Comparison of ENCODE assay signal across 8 mouse cellular contexts in the genomic region with DNA sequence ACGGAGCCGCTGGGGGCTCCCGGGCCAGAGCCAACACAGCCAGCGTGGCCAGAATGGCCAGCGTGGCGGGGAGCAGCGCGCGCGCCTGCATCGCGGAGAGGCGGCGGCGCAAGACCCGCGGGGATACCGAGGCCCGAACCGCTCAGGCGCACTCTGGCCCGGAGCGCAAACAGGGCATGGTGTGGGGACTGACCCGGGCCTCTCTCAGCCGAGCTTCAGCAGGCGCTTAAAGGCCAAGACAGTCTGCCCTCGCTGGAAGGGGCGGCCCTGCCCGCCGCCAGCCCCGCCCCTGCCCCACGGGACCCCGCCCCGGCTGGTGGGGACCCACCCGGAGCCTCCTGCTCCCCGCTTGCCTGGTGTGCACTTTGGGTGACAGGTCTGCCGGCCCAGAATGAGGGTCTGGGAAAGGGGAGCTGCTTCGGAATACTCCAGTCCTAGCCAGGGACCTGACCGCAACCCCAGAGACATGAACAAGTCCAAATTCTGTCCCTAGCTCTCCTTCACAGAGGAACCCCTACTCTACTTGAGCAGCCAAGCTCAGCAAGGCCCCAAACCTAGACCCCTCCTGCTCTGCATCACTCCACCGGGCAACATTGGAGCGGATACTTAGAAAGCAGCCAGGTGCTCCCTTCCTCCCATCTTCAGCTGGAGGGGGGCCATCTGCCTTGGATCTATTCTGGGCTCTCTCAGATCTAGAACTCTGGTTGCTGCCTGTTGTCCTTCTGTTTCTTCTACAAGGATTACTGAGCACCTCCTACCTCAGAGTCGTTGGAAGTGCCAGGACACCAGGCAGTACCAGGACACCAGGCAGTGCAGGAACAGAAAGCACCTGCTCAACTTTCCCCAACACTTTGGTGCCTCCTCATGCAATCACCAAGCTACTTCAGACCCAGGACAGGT. TPM values are rescaled to one million over a fixed set of nuclear protein-coding genes. Genes with fewer than 3 reads are reported as not detected.
A peak's percentile ranks its signal among the peaks of the same experiment; 100 is the strongest.
DNase-seq lines count a peak whose midpoint lies in the region; ATAC-seq and TF ChIP-seq lines count a peak whose summit lies in the region.

TSS of gene Htra3 (minus strand) at position 527 of the 900 bp plus-strand sequence.

- peak within 1 kb of the TSS; percentile 22 for H3K4me3 ChIP-seq in liver, adult 2 months (ENCODE audit: insufficient read depth, low read depth, low read length)
- peak within 1 kb of the TSS; percentile 53 for H3K4me3 ChIP-seq in embryonic facial prominence, embryonic 12.5 days
- peak within 1 kb of the TSS; percentile 45 for H3K4me3 ChIP-seq in heart, embryonic 11.5 days (ENCODE audit: low read depth, low read length)
- H3K4me3 ChIP-seq in midbrain, embryonic 14.5 days (replicated peaks; ENCODE audit: low read depth, low read length): peak within 1 kb of the TSS; percentile 31

- intact Hi-C loops in left cerebral cortex, postnatal 4 days (cut with DNase I): loop anchor here (5.0 kb wide), 1 partner anchor 82 kb away; no protein-coding TSS in a partner anchor

- H3K9ac ChIP-seq in liver, adult 2 months (ENCODE audit: low read depth, low read length): peak within 1 kb of the TSS; percentile 52
- H3K9ac ChIP-seq in embryonic facial prominence, embryonic 12.5 days: peak within 1 kb of the TSS; percentile 46
- H3K9ac ChIP-seq in heart, embryonic 11.5 days (ENCODE audit: low read depth, low read length): peak within 1 kb of the TSS; percentile 60
- no peak within 1 kb of the TSS; the same call in 1 of the 2 replicates for H3K9ac ChIP-seq in midbrain, embryonic 14.5 days (replicated peaks; ENCODE audit: low read length)

- DNase-seq in liver, adult 2 months (ENCODE audit: extremely low read depth, low read depth, low spot score): no peak
- DNase-seq in liver: no peak
- no peak for DNase-seq in left cerebral cortex, postnatal 4 days
- no peak for DNase-seq in midbrain, embryonic 14.5 days
- no peak for DNase-seq in cerebellum, adult 9-11 months

- WGBS in liver, adult 2 months: 13% methylated on average over 42 of the region's 42 CpGs
- 10% methylated on average over 42 of the region's 42 CpGs for WGBS in embryonic facial prominence, embryonic 12.5 days
- WGBS in heart, embryonic 11.5 days (ENCODE audit: insufficient replicate concordance): 10% methylated on average over 38 of the region's 42 CpGs
- 8% methylated on average over 42 of the region's 42 CpGs for WGBS in midbrain, embryonic 14.5 days

- H3K4me1 ChIP-seq in liver, adult 2 months (ENCODE audit: control insufficient read depth, insufficient read depth, low read length): peaks cover 1% of the 10 kb centered on the region
- peaks cover 6% of the 10 kb centered on the region for H3K4me1 ChIP-seq in embryonic facial prominence, embryonic 12.5 days
- H3K4me1 ChIP-seq in heart, embryonic 11.5 days (ENCODE audit: control insufficient read depth, insufficient read depth, low read length): peaks cover 12% of the 10 kb centered on the region
- no peaks in the 10 kb centered on the region for H3K4me1 ChIP-seq in midbrain, embryonic 14.5 days (ENCODE audit: control insufficient read depth, insufficient read depth, low read length)

- peaks cover 4% of the 10 kb centered on the region; the same call in 1 of the 2 replicates for H3K27me3 ChIP-seq in liver, adult 2 months (ENCODE audit: control insufficient read depth, insufficient read depth, low read length)
- peaks cover 50% of the 10 kb centered on the region for H3K27me3 ChIP-seq in embryonic facial prominence, embryonic 12.5 days
- H3K27me3 ChIP-seq in heart, embryonic 11.5 days (ENCODE audit: control insufficient read depth, insufficient read depth, low read length): peaks cover 56% of the 10 kb centered on the region
- peaks cover 21% of the 10 kb centered on the region for H3K27me3 ChIP-seq in midbrain, embryonic 14.5 days (ENCODE audit: control insufficient read depth, insufficient read depth, low read length)

- no peak for TF ChIP-seq POLR2A in liver, adult 2 months (IDR thresholded peaks at IDR 0.05; ENCODE audit: extremely low read depth, insufficient read depth, low read length)

- H3K36me3 ChIP-seq in liver, adult 2 months (ENCODE audit: control insufficient read depth, insufficient read depth, low read length): no peaks in the 10 kb centered on the region
- H3K36me3 ChIP-seq in embryonic facial prominence, embryonic 12.5 days: no peaks in the 10 kb centered on the region
- H3K36me3 ChIP-seq in heart, embryonic 11.5 days (ENCODE audit: control insufficient read depth, insufficient read depth, low read length): no peaks in the 10 kb centered on the region
- H3K36me3 ChIP-seq in midbrain, embryonic 14.5 days (ENCODE audit: control insufficient read depth, insufficient read depth, low read length): no peaks in the 10 kb centered on the region

- no peak within 1 kb of the TSS for H3K27ac ChIP-seq in liver, adult 2 months (replicated peaks; ENCODE audit: insufficient read depth, low read depth, low read length)
- no peak within 1 kb of the TSS for H3K27ac ChIP-seq in embryonic facial prominence, embryonic 12.5 days
- no peak within 1 kb of the TSS for H3K27ac ChIP-seq in heart, embryonic 11.5 days (ENCODE audit: low read depth, low read length)
- no peak within 1 kb of the TSS for H3K27ac ChIP-seq in midbrain, embryonic 14.5 days (replicated peaks; ENCODE audit: low read depth, low read length)

- H3K9me3 ChIP-seq in embryonic facial prominence, embryonic 12.5 days: no peaks in the 10 kb centered on the region
- no peaks in the 10 kb centered on the region for H3K9me3 ChIP-seq in heart, embryonic 11.5 days (replicated peaks; ENCODE audit: control insufficient read depth, low read length)
- H3K9me3 ChIP-seq in midbrain, embryonic 14.5 days (ENCODE audit: control insufficient read depth, low read length): no peaks in the 10 kb centered on the region

- ATAC-seq in embryonic facial prominence, embryonic 12.5 days (ENCODE audit: insufficient number of reproducible peaks, insufficient read depth, low FRiP score, low TSS enrichment): no peak
- ATAC-seq in heart, embryonic 11.5 days (replicated peaks; ENCODE audit: insufficient number of reproducible peaks, low FRiP score, low TSS enrichment): no peak
- ATAC-seq in midbrain, embryonic 14.5 days (ENCODE audit: low FRiP score, low TSS enrichment): no peak
- no peak for ATAC-seq in megakaryocyte-erythroid progenitor cell, adult 5-6 weeks (replicated peaks; ENCODE audit: low FRiP score, low TSS enrichment, poor library complexity, severe bottlenecking)

- no peak for TF ChIP-seq CTCF in liver, adult 2 months (IDR thresholded peaks at IDR 0.05; ENCODE audit: low read depth, low read length)

- H3K79me2 ChIP-seq in liver, adult 2 months (ENCODE audit: control insufficient read depth, insufficient read depth, low read length): no peaks in the 10 kb centered on the region

- peak within 1 kb of the TSS; percentile 93 for H3K4me2 ChIP-seq in embryonic facial prominence, embryonic 12.5 days (replicated peaks)
- peak within 1 kb of the TSS; percentile 77 for H3K4me2 ChIP-seq in heart, embryonic 11.5 days
- H3K4me2 ChIP-seq in midbrain, embryonic 14.5 days (ENCODE audit: low read length): peak within 1 kb of the TSS; percentile 57

RNA-seq across cellular contexts. Expression of gene Htra3, which starts in this region (rescaled TPM):
- 0.83 and 1.2 TPM in 2 replicates for total RNA-seq in liver, adult 2 months (2014; rRNA removed)
- 0.97 and 1.3 TPM in 2 replicates for polyA plus RNA-seq in liver, adult 2 months (2012; rRNA removed)
- polyA plus RNA-seq in embryonic facial prominence, embryonic 12.5 days (2016; fragmentation: Nextera tagmentation; extraction: Ambion mirVana): 4.0 and 5.7 TPM in 2 replicates
- 3.7 and 4.1 TPM in 2 replicates for polyA plus RNA-seq in heart, embryonic 11.5 days (2014; fragmentation: Nextera tagmentation; extraction: Ambion mirVana)
- total RNA-seq in left cerebral cortex, postnatal 4 days (2021): 10 to 100 TPM; 14.9 to 17.1 TPM
- 11.2 and 11.4 TPM in 2 replicates for polyA plus RNA-seq in midbrain, embryonic 14.5 days (2014; fragmentation: Nextera tagmentation; extraction: Ambion mirVana)
- total RNA-seq in megakaryocyte-erythroid progenitor cell, adult 5-6 weeks (2014; fragmentation: Nextera tagmentation): not detected in 2 replicates
- not detected in 2 replicates for total RNA-seq in megakaryocyte-erythroid progenitor cell, adult 5-6 weeks (2017)
